15 mouse cellular contexts compared by ENCODE assay signal in genomic region chr2:32448480-32448879, GRCm38 (mm10). TPM values are rescaled to one million over a fixed set of nuclear protein-coding genes. Genes with fewer than 3 reads are reported as not detected.
DNase-seq lines count a peak whose midpoint lies in the region; ATAC-seq and TF ChIP-seq lines count a peak whose summit lies in the region.
"Had no signal": no experiment of that assay in that cellular context is flagged by ENCODE, and none has a peak within 500 bp of the region (broad histone marks: within the 10 kb centered on the region; RNA-seq: fewer than 3 reads in every experiment).

No protein-coding gene starts in this region.

- no peaks in the 10 kb centered on the region for H3K9me3 ChIP-seq in liver, postnatal 0 days (ENCODE audit: low read length)
- H3K9me3 ChIP-seq: G1E; heart, embryonic 10.5 days had no signal

- H3K4me1 ChIP-seq in liver, postnatal 0 days (ENCODE audit: insufficient read depth), result peaks cover 52% of the 10 kb centered on the region

- ATAC-seq in liver, postnatal 0 days, result no peak
- ATAC-seq in frontal cortex, adult (ENCODE audit: low TSS enrichment), result no peak
- ATAC-seq: hindbrain, postnatal 0 days had no signal

- peak; percentile 32 to 59 for DNase-seq in adrenal gland, adult (ENCODE audit: inconsistent age in 2 of 2, low spot score in 1 of 2)
- DNase-seq in adrenal gland, postnatal 36 days, result no peak
- no peak for DNase-seq in layer of hippocampus, adult 2 months (ENCODE audit: low spot score in 2 of 2)
- DNase-seq in layer of hippocampus, postnatal 14 days (ENCODE audit: low spot score in 2 of 2), result no peak
- peak; percentile 57 for DNase-seq in A20 (ENCODE audit: low read depth, low spot score)
- DNase-seq in liver, postnatal 0 days, result no peak
- DNase-seq in lung, postnatal 36 days, result no peak
- DNase-seq: cerebellum, postnatal 14 days; kidney, postnatal 4 days; lung, postnatal 14 days; thymus, adult 18-20 months had no signal

- TF ChIP-seq EP300 in liver, postnatal 0 days (IDR thresholded peaks at IDR 0.05; ENCODE audit: low read depth), result no peak

- peak overlapping the region; percentile 17; the same call in 1 of the 2 replicates for H3K9ac ChIP-seq in liver, postnatal 0 days (replicated peaks)

- H3K4me3 ChIP-seq in layer of hippocampus, adult 2 months, result peak overlapping the region; percentile 25; the same call in 1 of the 2 replicates
- H3K4me3 ChIP-seq in liver, postnatal 0 days (ENCODE audit: low read depth, low read length), result no peak overlapping the region
- H3K4me3 ChIP-seq: heart, embryonic 10.5 days had no signal

- H3K4me2 ChIP-seq in liver, postnatal 0 days (ENCODE audit: low read depth, low read length), result peak overlapping the region; percentile 10; the same call in 1 of the 2 replicates

- H3K27me3 ChIP-seq in liver, postnatal 0 days (ENCODE audit: insufficient read depth, low read length), result no peaks in the 10 kb centered on the region

- peak overlapping the region; percentile 89 for H3K27ac ChIP-seq in layer of hippocampus, adult 2 months
- H3K27ac ChIP-seq in liver, postnatal 0 days (ENCODE audit: low read depth), result peak overlapping the region; percentile 55
- H3K27ac ChIP-seq: hindbrain, postnatal 0 days had no signal

- 73% methylated on average over 1 of the region's 1 CpGs for WGBS in liver, postnatal 0 days (ENCODE audit: insufficient replicate concordance)

- TF ChIP-seq CTCF in layer of hippocampus, adult 2 months (conservative IDR thresholded peaks at IDR 0.05), result no peak
- no peak for TF ChIP-seq CTCF in liver, postnatal 0 days (IDR thresholded peaks at IDR 0.05; ENCODE audit: low read depth)

- H3K36me3 ChIP-seq in liver, postnatal 0 days (replicated peaks; ENCODE audit: insufficient read depth, low read length), result peaks cover 12% of the 10 kb centered on the region; the same call in 1 of the 2 replicates

RNA-seq across cellular contexts. Expression of gene Naif1, which starts 1.8 kb away (rescaled TPM):
- 1 to 10 TPM; 4.3 to 5.2 TPM for total RNA-seq in adrenal gland, postnatal 36 days (2021)
- 1 to 10 TPM; 4.3 to 4.5 TPM for total RNA-seq in layer of hippocampus, adult 2 months (2021)
- total RNA-seq in layer of hippocampus, postnatal 14 days (2021), result 1 to 10 TPM; 3.7 to 4.1 TPM
- 1.6 and 1.8 TPM in 2 replicates for polyA plus RNA-seq in liver, postnatal 0 days (2015; fragmentation: Nextera tagmentation; extraction: Ambion mirVana)

RNA-seq across cellular contexts. Expression of gene Slc25a25, which starts 2.8 kb away (rescaled TPM):
- total RNA-seq in adrenal gland, postnatal 36 days (2021), result 10 to 100 TPM; 78.8 to 99.7 TPM
- total RNA-seq in layer of hippocampus, adult 2 months (2021), result 10 to 100 TPM; 54.5 to 57.6 TPM
- total RNA-seq in layer of hippocampus, postnatal 14 days (2021), result 10 to 100 TPM; 45.5 to 50.3 TPM
- 32.4 and 36.9 TPM in 2 replicates for polyA plus RNA-seq in liver, postnatal 0 days (2015; fragmentation: Nextera tagmentation; extraction: Ambion mirVana)

RNA-seq across cellular contexts. Expression of gene Ptges2, which starts 52.8 kb away (rescaled TPM):
- 10 to 100 TPM; 58.2 to 58.7 TPM for total RNA-seq in adrenal gland, postnatal 36 days (2021)
- total RNA-seq in layer of hippocampus, adult 2 months (2021), result 10 to 100 TPM; 33.8 to 35.5 TPM
- 10 to 100 TPM; 36.6 to 40.3 TPM for total RNA-seq in layer of hippocampus, postnatal 14 days (2021)
- 13.8 and 15.7 TPM in 2 replicates for polyA plus RNA-seq in liver, postnatal 0 days (2015; fragmentation: Nextera tagmentation; extraction: Ambion mirVana)

Comparison
In these comparisons a context has a peak if more than half of its experiments do, and no peak if none do; other contexts are left out.
1. DNase-seq: peak in adrenal gland, adult (2 of 2) and A20 (single experiment); none in adrenal gland, postnatal 36 days (0 of 2), layer of hippocampus, adult 2 months (0 of 2), layer of hippocampus, postnatal 14 days (0 of 2), liver, postnatal 0 days (single experiment) and lung, postnatal 36 days (single experiment).